Mouse (Mus musculus) frontal cortex, postnatal 25 days (tissue): ENCODE measurements around the gene Sdccag8.
A peak's percentile ranks its signal among the peaks of the same experiment; 100 is the strongest.

Source experiments
- DNase-seq, 2 experiments: peaks; one replicate each; pipeline ENCODE4 v3.0.0; 2022; ENCODE audit warnings: low spot score in 2 of 2

The Sdccag8 gene

GRCm38 (mm10) chr1:176814591-176815062 lies at the start of gene Sdccag8:
Gene Sdccag8 (plus strand): TSS chr1:176814660.
- peak; percentile 86 to 87 for DNase-seq

GRCm38 (mm10) chr1:176774533-176774932 lies 39.9 kb upstream of the Sdccag8 start:
- no peak for DNase-seq

- no peak for DNase-seq
Measured at GRCm38 (mm10) chr1:176789326-176789725, 25.1 kb upstream of the Sdccag8 start.

- no peak for DNase-seq
Measured at GRCm38 (mm10) chr1:176792175-176792574, 22.3 kb upstream of the Sdccag8 start.

GRCm38 (mm10) chr1:176798673-176799072 lies 15.8 kb upstream of the Sdccag8 start:
- no peak for DNase-seq

GRCm38 (mm10) chr1:176800728-176801365 lies 13.6 kb upstream of the Sdccag8 start:
- peak in 1 of 2 experiments; percentile 30 for DNase-seq

GRCm38 (mm10) chr1:176810161-176810560 lies 4.3 kb upstream of the Sdccag8 start:
- no peak for DNase-seq

- no peak for DNase-seq
Measured at GRCm38 (mm10) chr1:176811892-176812291, 2.6 kb upstream of the Sdccag8 start.

- DNase-seq, result no peak
Measured at GRCm38 (mm10) chr1:176812491-176813291, 1.8 kb upstream of the Sdccag8 start.

GRCm38 (mm10) chr1:176813292-176814035 lies 996 bp upstream of the Sdccag8 start:
- DNase-seq, result peak; percentile 38 to 59

GRCm38 (mm10) chr1:176814036-176814420 lies 432 bp upstream of the Sdccag8 start, which contains the start of gene Cep170:
Gene Cep170 (minus strand): TSS chr1:176814067.
- peak; percentile 95 to 96 for DNase-seq

- DNase-seq, result no peak
Measured at GRCm38 (mm10) chr1:176816728-176817127, 2.3 kb downstream of the Sdccag8 start.

- DNase-seq, result no peak
Measured at GRCm38 (mm10) chr1:176818147-176818546, 3.7 kb downstream of the Sdccag8 start.

GRCm38 (mm10) chr1:176818763-176819162 lies 4.3 kb downstream of the Sdccag8 start:
- no peak for DNase-seq

- DNase-seq, result no peak
Measured at GRCm38 (mm10) chr1:176821929-176822328, 7.5 kb downstream of the Sdccag8 start.

- no peak for DNase-seq
Measured at GRCm38 (mm10) chr1:176822949-176823348, 8.5 kb downstream of the Sdccag8 start.

GRCm38 (mm10) chr1:176823889-176824288 lies 9.4 kb downstream of the Sdccag8 start:
- DNase-seq, result no peak

GRCm38 (mm10) chr1:176824611-176825010 lies 10.2 kb downstream of the Sdccag8 start:
- DNase-seq, result no peak

GRCm38 (mm10) chr1:176825084-176825483 lies 10.6 kb downstream of the Sdccag8 start:
- DNase-seq, result no peak

GRCm38 (mm10) chr1:176826186-176826585 lies 11.7 kb downstream of the Sdccag8 start:
- no peak for DNase-seq

GRCm38 (mm10) chr1:176826931-176827330 lies 12.5 kb downstream of the Sdccag8 start:
- DNase-seq, result no peak

- DNase-seq, result no peak
Measured at GRCm38 (mm10) chr1:176827365-176827764, 12.9 kb downstream of the Sdccag8 start.
